Mouse (Mus musculus) lung, adult 2 months (tissue): ENCODE data around the gene Hoxd9. TPM values are rescaled to one million over a fixed set of nuclear protein-coding genes. Genes with fewer than 3 reads are reported as not detected.

Source experiments
- DNase-seq: peaks from one replicate; pipeline ENCODE4 v3.0.0; 2022
- H3K4me1 ChIP-seq: fragments of 200-500 bp; 2 replicates; pipeline ENCODE4 v1.6.1; 2011; ENCODE audit warnings: low read length; ENCODE audit not compliant: control insufficient read depth, insufficient read depth
- H3K4me3 ChIP-seq: fragments of 200-500 bp; replicated peaks from 2 replicates; pipeline ENCODE3; 2011; ENCODE audit warnings: low read depth, mild to moderate bottlenecking, control low read depth, low read length; ENCODE audit errors: extremely low read depth
- CTCF ChIP-seq: fragments of 200-500 bp; IDR thresholded peaks from 2 replicates; pipeline ENCODE4 v1.5.1; 2011; ENCODE audit warnings: mild to moderate bottlenecking, low read length, control low read depth; ENCODE audit not compliant: insufficient read depth
- POLR2A ChIP-seq: fragments of 200-500 bp; IDR thresholded peaks from 2 replicates; pipeline ENCODE4 v1.6.1; 2011; ENCODE audit warnings: low read depth, mild to moderate bottlenecking, control low read depth, low read length, borderline replicate concordance; ENCODE audit errors: extremely low read depth
- WGBS: fragments of 180-500 bp; shearing (Covaris S2); methylation state at CpG from one replicate; pipeline ENCODE4 v1.1.7; 2018; 5-methylcytosine and 5-hydroxymethylcytosine counted together
- polyA plus RNA-seq: library from polyadenylated mRNA; depleted of rRNA; stranded (reverse); fragments of >200 nt; gene quantifications from 2 replicates; pipeline ENCODE4 v1.2.3, GENCODE M21; 2012

Hoxd9 gene
- polyA plus RNA-seq, 1 experiment: 0.75 TPM

GRCm38 (mm10) chr2:74667842-74668357 is 29.6 kb upstream of the Hoxd9 start, which contains the start of gene Hoxd13:
TSS of gene Hoxd13 (plus strand) at chr2:74668310.
- no peak for DNase-seq
- Histone ChIP-seq H3K4me3 (no peak within 1 kb of the TSS), H3K4me1 (peaks cover 2% of the 10 kb centered on the region; the same call in 1 of the 2 replicates)
- WGBS: 1% methylated on average over 37 of the region's 51 CpGs
- TF ChIP-seq CTCF (no peak), POLR2A (no peak)

DNA sequence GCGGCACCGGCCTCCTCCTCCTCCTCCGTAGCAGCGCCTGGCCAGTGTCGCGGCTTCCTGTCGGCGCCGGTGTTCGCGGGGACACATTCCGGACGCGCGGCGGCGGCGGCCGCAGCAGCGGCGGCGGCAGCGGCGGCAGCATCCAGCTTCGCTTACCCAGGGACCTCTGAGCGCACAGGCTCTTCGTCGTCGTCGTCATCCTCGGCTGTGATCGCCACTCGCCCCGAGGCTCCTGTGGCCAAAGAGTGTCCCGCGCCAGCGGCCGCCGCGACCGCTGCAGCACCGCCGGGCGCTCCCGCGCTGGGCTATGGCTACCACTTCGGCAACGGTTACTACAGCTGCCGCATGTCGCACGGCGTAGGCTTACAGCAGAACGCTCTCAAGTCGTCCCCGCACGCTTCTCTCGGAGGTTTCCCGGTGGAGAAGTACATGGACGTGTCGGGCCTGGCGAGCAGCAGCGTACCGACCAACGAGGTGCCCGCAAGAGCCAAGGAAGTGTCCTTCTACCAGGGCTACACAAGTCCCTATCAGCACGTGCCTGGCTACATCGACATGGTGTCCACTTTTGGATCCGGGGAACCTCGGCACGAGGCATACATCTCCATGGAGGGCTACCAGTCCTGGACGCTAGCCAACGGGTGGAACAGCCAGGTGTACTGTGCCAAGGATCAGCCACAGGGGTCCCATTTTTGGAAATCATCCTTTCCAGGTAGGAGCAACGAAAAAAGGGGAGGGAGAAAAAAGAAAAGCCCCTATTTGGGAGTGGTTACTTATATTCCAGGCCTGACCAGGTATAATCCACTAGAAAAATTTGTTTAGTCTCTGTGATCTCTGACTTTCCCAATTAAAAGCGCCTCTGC is 28.9 kb upstream of the Hoxd9 start:
- WGBS: 2% methylated on average over 73 of the region's 74 CpGs
- DNase-seq: no peak
- no peak overlapping the region for H3K4me3 ChIP-seq

DNA sequence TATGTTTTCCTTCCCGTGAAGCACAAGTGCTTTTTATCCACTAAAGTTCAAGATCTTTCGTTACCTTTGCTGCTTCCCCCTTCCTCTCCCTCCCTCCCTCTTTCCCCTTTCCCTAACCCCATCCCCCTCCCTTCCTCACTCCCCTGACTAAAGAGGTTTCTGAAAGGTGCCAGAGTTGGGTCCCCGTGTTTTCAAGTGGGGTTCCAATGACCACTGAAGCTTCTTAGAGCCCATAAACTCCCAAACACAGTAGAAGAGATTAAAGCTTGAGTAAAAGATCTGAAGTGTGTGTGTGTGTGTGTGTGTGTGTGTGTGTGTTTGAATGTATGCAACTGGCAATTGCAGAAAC is 28.3 kb upstream of the Hoxd9 start:
- no peak for DNase-seq
- WGBS: 8% methylated on average over 3 of the region's 3 CpGs
- Histone ChIP-seq H3K4me3 (no peak overlapping the region), H3K4me1 (peaks cover 2% of the 10 kb centered on the region; the same call in 1 of the 2 replicates)
- TF ChIP-seq POLR2A (no peak), CTCF (no peak)

More for the DNA sequence above, 28.9 kb upstream of the Hoxd9 start:
- no peak for TF ChIP-seq CTCF
- TF ChIP-seq POLR2A: no peak
- H3K4me1 ChIP-seq: peaks cover 2% of the 10 kb centered on the region; the same call in 1 of the 2 replicates

DNA sequence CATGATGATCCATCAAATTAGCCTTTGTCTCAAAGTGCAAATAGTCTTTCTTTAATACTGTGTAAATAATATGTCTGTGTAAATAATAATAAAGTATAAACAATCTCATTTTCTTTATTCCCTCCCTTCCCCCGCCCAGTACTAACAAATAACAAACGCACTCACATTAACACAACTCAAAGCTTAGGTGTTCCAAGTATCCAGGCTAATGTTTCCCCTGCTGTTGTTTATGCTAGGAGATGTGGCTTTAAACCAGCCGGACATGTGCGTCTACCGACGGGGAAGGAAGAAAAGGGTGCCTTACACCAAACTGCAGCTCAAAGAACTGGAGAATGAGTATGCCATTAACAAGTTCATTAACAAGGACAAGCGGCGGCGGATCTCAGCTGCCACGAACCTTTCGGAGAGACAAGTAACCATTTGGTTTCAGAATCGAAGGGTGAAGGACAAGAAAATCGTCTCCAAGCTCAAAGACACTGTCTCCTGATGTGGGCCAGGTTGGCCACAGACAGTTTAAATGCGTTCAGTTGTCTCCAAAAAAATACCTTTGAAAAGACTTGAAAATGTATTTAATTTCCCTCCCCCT is 27.8 kb upstream of the Hoxd9 start:
- TF ChIP-seq CTCF: no peak
- TF ChIP-seq POLR2A: no peak
- Histone ChIP-seq H3K4me1 (peaks cover 2% of the 10 kb centered on the region; the same call in 1 of the 2 replicates), H3K4me3 (no peak overlapping the region)
- WGBS: 10% methylated on average over 14 of the region's 14 CpGs
- no peak for DNase-seq

GRCm38 (mm10) chr2:74670632-74671188 is 26.8 kb upstream of the Hoxd9 start:
- no peak for DNase-seq
- TF ChIP-seq CTCF (no peak), POLR2A (no peak)
- Histone ChIP-seq H3K4me3 (no peak overlapping the region), H3K4me1 (peaks cover 2% of the 10 kb centered on the region; the same call in 1 of the 2 replicates)
- WGBS: 12% methylated on average over 3 of the region's 3 CpGs

GRCm38 (mm10) chr2:74671847-74672246 is 25.7 kb upstream of the Hoxd9 start:
- peaks cover 2% of the 10 kb centered on the region; the same call in 1 of the 2 replicates for H3K4me1 ChIP-seq
- DNase-seq: no peak
- WGBS: 48% methylated on average over 5 of the region's 5 CpGs
- no peak overlapping the region for H3K4me3 ChIP-seq
- TF ChIP-seq POLR2A (no peak), CTCF (no peak)

GRCm38 (mm10) chr2:74672481-74673362 is 24.8 kb upstream of the Hoxd9 start:
- peaks cover 2% of the 10 kb centered on the region; the same call in 1 of the 2 replicates for H3K4me1 ChIP-seq
- no peak overlapping the region for H3K4me3 ChIP-seq
- TF ChIP-seq CTCF (peak; percentile 63), POLR2A (no peak)
- DNase-seq: no peak
- 13% methylated on average over 40 of the region's 40 CpGs for WGBS

GRCm38 (mm10) chr2:74673835-74674425 is 23.6 kb upstream of the Hoxd9 start:
- no peak overlapping the region for H3K4me3 ChIP-seq
- no peak for DNase-seq
- H3K4me1 ChIP-seq: no peaks in the 10 kb centered on the region
- TF ChIP-seq CTCF (no peak), POLR2A (no peak)
- 5% methylated on average over 24 of the region's 24 CpGs for WGBS
